Mouse (Mus musculus) forebrain, embryonic 13.5 days (tissue): ENCODE measurements around the gene Rnf166. TPM values are rescaled to one million over a fixed set of nuclear protein-coding genes. Genes with fewer than 3 reads are reported as not detected.

Source experiments
- ATAC-seq: fragments of 200-750 bp; cut with Nextera tagmentation; 2 replicates; pipeline ENCODE4 v1.8.0; 2017
- H3K27ac ChIP-seq: fragments of 300-500 bp; sonication (generic); 2 replicates; pipeline ENCODE4 v1.5.1; 2015; ENCODE audit warnings: inconsistent platforms, mild to moderate bottlenecking, moderate library complexity
- H3K27me3 ChIP-seq: fragments of 300-500 bp; sonication (generic); 2 replicates; pipeline ENCODE4 v1.6.1; 2015; ENCODE audit warnings: mild to moderate bottlenecking, inconsistent platforms
- H3K36me3 ChIP-seq: fragments of 300-500 bp; sonication (generic); 2 replicates; pipeline ENCODE4 v1.6.1; 2015; ENCODE audit warnings: mild to moderate bottlenecking, inconsistent platforms; ENCODE audit not compliant: poor library complexity, severe bottlenecking
- H3K4me1 ChIP-seq: fragments of 300-500 bp; sonication (generic); 2 replicates; pipeline ENCODE4 v1.6.1; 2015; ENCODE audit warnings: inconsistent platforms
- H3K4me2 ChIP-seq: fragments of 300-500 bp; sonication (generic); 2 replicates; pipeline ENCODE4 v1.6.1; 2015; ENCODE audit warnings: inconsistent platforms, mild to moderate bottlenecking, moderate library complexity
- H3K4me3 ChIP-seq: fragments of 300-500 bp; sonication (generic); 2 replicates; pipeline ENCODE4 v1.5.1; 2015; ENCODE audit warnings: mild to moderate bottlenecking, inconsistent platforms
- H3K9ac ChIP-seq: fragments of 300-500 bp; sonication (generic); 2 replicates; pipeline ENCODE4 v1.6.1; 2015; ENCODE audit warnings: mild to moderate bottlenecking, inconsistent platforms
- H3K9me3 ChIP-seq: fragments of 300-500 bp; sonication (generic); replicated peaks from 2 replicates; pipeline ENCODE4 v1.6.1; 2016; ENCODE audit warnings: inconsistent platforms
- WGBS: fragments of 180-500 bp; shearing (Covaris S2); methylation state at CpG from one replicate; pipeline ENCODE4 v1.1.7; 2015; 5-methylcytosine and 5-hydroxymethylcytosine counted together
- polyA plus RNA-seq: library from polyadenylated mRNA; unstranded; fragments of >200 nt; fragmentation: Nextera tagmentation; extraction: Ambion mirVana; gene quantifications from 2 replicates; pipeline ENCODE4 v1.2.1, GENCODE M21; 2015

Gene Rnf166
- polyA plus RNA-seq: 33.6 and 36.1 TPM in 2 replicates

- Histone ChIP-seq H3K36me3 (peaks cover 52% of the 10 kb centered on the region), H3K27ac (peak within 1 kb of the TSS; percentile 70)
- ATAC-seq: peak; percentile 97
These were observed at the start of gene Rnf166, which contains the start of gene Ctu2 for GRCm38 (mm10) chr8:122475580-122476320. Rnf166 (minus strand) TSS chr8:122476064. Ctu2 (plus strand) TSS chr8:122476143.

GRCm38 (mm10) chr8:122525004-122525403 lies 49.1 kb upstream of the Rnf166 start:
- Histone ChIP-seq H3K9ac (no peak overlapping the region), H3K27me3 (peaks cover 19% of the 10 kb centered on the region), H3K27ac (no peak overlapping the region), H3K9me3 (no peaks in the 10 kb centered on the region), H3K4me2 (no peak overlapping the region), H3K4me1 (peaks cover 23% of the 10 kb centered on the region), H3K36me3 (no peaks in the 10 kb centered on the region), H3K4me3 (no peak overlapping the region)
- WGBS: 82% methylated on average over 6 of the region's 6 CpGs
- ATAC-seq: no peak

More at GRCm38 (mm10) chr8:122475580-122476320, at the start of gene Rnf166, which contains the start of gene Ctu2:
- Histone ChIP-seq H3K4me1 (peaks cover 24% of the 10 kb centered on the region), H3K9me3 (no peaks in the 10 kb centered on the region), H3K27me3 (no peaks in the 10 kb centered on the region), H3K4me2 (peak within 1 kb of the TSS; percentile 98), H3K9ac (peak within 1 kb of the TSS; percentile 94), H3K4me3 (peak within 1 kb of the TSS; percentile 99)
- under 1% methylated on average over 99 of the region's 103 CpGs for WGBS

GRCm38 (mm10) chr8:122524506-122524905 lies 48.6 kb upstream of the Rnf166 start:
- peaks cover 23% of the 10 kb centered on the region for H3K4me1 ChIP-seq
- H3K36me3 ChIP-seq: no peaks in the 10 kb centered on the region
- H3K27ac ChIP-seq: no peak overlapping the region
- no peak for ATAC-seq
- 62% methylated on average over 6 of the region's 6 CpGs for WGBS
- H3K9ac ChIP-seq: 0 out of 2 replicates have a peak overlapping the region, but pooled peaks have one; percentile 26
- H3K4me3 ChIP-seq: no peak overlapping the region
- H3K4me2 ChIP-seq: peak overlapping the region; percentile 53
- H3K27me3 ChIP-seq: peaks cover 19% of the 10 kb centered on the region
- H3K9me3 ChIP-seq: no peaks in the 10 kb centered on the region

GRCm38 (mm10) chr8:122523652-122524360 lies 47.9 kb upstream of the Rnf166 start:
- ATAC-seq: peak; percentile 79
- Histone ChIP-seq H3K4me1 (peaks cover 23% of the 10 kb centered on the region), H3K4me2 (peak overlapping the region; percentile 53), H3K27me3 (peaks cover 19% of the 10 kb centered on the region), H3K9me3 (no peaks in the 10 kb centered on the region), H3K9ac (peak overlapping the region; percentile 37), H3K36me3 (no peaks in the 10 kb centered on the region), H3K4me3 (peak overlapping the region; percentile 14; the same call in 1 of the 2 replicates), H3K27ac (peak overlapping the region; percentile 74)
- 8% methylated on average over 23 of the region's 23 CpGs for WGBS

GRCm38 (mm10) chr8:122522796-122523651 lies 47.2 kb upstream of the Rnf166 start:
- Histone ChIP-seq H3K9ac (0 out of 2 replicates have a peak overlapping the region, but pooled peaks have one; percentile 37), H3K9me3 (no peaks in the 10 kb centered on the region), H3K36me3 (no peaks in the 10 kb centered on the region), H3K4me1 (peaks cover 26% of the 10 kb centered on the region), H3K4me3 (no peak overlapping the region), H3K27ac (peak overlapping the region; percentile 74; the same call in 1 of the 2 replicates), H3K27me3 (peaks cover 19% of the 10 kb centered on the region), H3K4me2 (peak overlapping the region; percentile 53)
- peak; percentile 38 for ATAC-seq
- 61% methylated on average over 14 of the region's 14 CpGs for WGBS

- Histone ChIP-seq H3K4me1 (peaks cover 39% of the 10 kb centered on the region), H3K27ac (no peak overlapping the region), H3K4me3 (no peak overlapping the region), H3K27me3 (peaks cover 9% of the 10 kb centered on the region; the same call in 1 of the 2 replicates), H3K9ac (no peak overlapping the region), H3K4me2 (no peak overlapping the region), H3K9me3 (no peaks in the 10 kb centered on the region), H3K36me3 (no peaks in the 10 kb centered on the region)
- WGBS: 84% methylated on average over 11 of the region's 11 CpGs
- ATAC-seq: no peak
These were observed 44.7 kb upstream of the Rnf166 start for GRCm38 (mm10) chr8:122520611-122521010.

- Histone ChIP-seq H3K4me3 (no peak overlapping the region), H3K9me3 (no peaks in the 10 kb centered on the region), H3K4me2 (no peak overlapping the region), H3K27ac (no peak overlapping the region), H3K9ac (no peak overlapping the region), H3K4me1 (peaks cover 17% of the 10 kb centered on the region), H3K36me3 (no peaks in the 10 kb centered on the region), H3K27me3 (no peaks in the 10 kb centered on the region)
- ATAC-seq: no peak
- WGBS: 33% methylated on average over 6 of the region's 6 CpGs
These were observed 41.8 kb upstream of the Rnf166 start for GRCm38 (mm10) chr8:122517541-122518190.

- no peaks in the 10 kb centered on the region for H3K27me3 ChIP-seq
- H3K4me3 ChIP-seq: no peak overlapping the region
- H3K27ac ChIP-seq: no peak overlapping the region
- WGBS: 94% methylated on average over 14 of the region's 14 CpGs
- H3K9ac ChIP-seq: no peak overlapping the region
- no peaks in the 10 kb centered on the region for H3K9me3 ChIP-seq
- H3K4me2 ChIP-seq: no peak overlapping the region
- no peaks in the 10 kb centered on the region for H3K36me3 ChIP-seq
- H3K4me1 ChIP-seq: peaks cover 15% of the 10 kb centered on the region
- ATAC-seq: no peak
These were observed 39.8 kb upstream of the Rnf166 start for GRCm38 (mm10) chr8:122515699-122516098.

GRCm38 (mm10) chr8:122512392-122512791 lies 36.5 kb upstream of the Rnf166 start:
- no peak overlapping the region for H3K4me3 ChIP-seq
- no peaks in the 10 kb centered on the region for H3K27me3 ChIP-seq
- no peak overlapping the region for H3K4me2 ChIP-seq
- WGBS: 83% methylated on average over 7 of the region's 7 CpGs
- no peaks in the 10 kb centered on the region for H3K9me3 ChIP-seq
- no peak overlapping the region for H3K9ac ChIP-seq
- no peak for ATAC-seq
- H3K4me1 ChIP-seq: peaks cover 6% of the 10 kb centered on the region
- H3K27ac ChIP-seq: no peak overlapping the region
- no peaks in the 10 kb centered on the region for H3K36me3 ChIP-seq

GRCm38 (mm10) chr8:122511552-122511951 lies 35.7 kb upstream of the Rnf166 start:
- H3K4me2 ChIP-seq: no peak overlapping the region
- WGBS: 87% methylated on average over 16 of the region's 16 CpGs

GRCm38 (mm10) chr8:122500856-122501255 lies 25.0 kb upstream of the Rnf166 start:
- WGBS: 35% methylated on average over 10 of the region's 10 CpGs
- peak; percentile 73 for ATAC-seq

More at GRCm38 (mm10) chr8:122511552-122511951, 35.7 kb upstream of the Rnf166 start:
- no peaks in the 10 kb centered on the region for H3K27me3 ChIP-seq
- H3K4me1 ChIP-seq: no peaks in the 10 kb centered on the region
- no peaks in the 10 kb centered on the region for H3K36me3 ChIP-seq
- H3K9ac ChIP-seq: no peak overlapping the region
- ATAC-seq: no peak
- H3K4me3 ChIP-seq: no peak overlapping the region
- H3K27ac ChIP-seq: no peak overlapping the region
- no peaks in the 10 kb centered on the region for H3K9me3 ChIP-seq

More at GRCm38 (mm10) chr8:122500856-122501255, 25.0 kb upstream of the Rnf166 start:
- H3K4me3 ChIP-seq: no peak overlapping the region
- no peak overlapping the region for H3K9ac ChIP-seq
- no peaks in the 10 kb centered on the region for H3K9me3 ChIP-seq
- H3K36me3 ChIP-seq: no peaks in the 10 kb centered on the region
- H3K4me2 ChIP-seq: no peak overlapping the region
- H3K27ac ChIP-seq: no peak overlapping the region
- no peaks in the 10 kb centered on the region for H3K27me3 ChIP-seq
- no peaks in the 10 kb centered on the region for H3K4me1 ChIP-seq
